Mouse (Mus musculus): ENCODE measurements around the gene Mrm3.
"Not testable (repeated sequence)": the region's sequence is repeated elsewhere in the genome, so short reads cannot be mapped to it uniquely, and the experiment has no call there.

The Mrm3 gene

DNA sequence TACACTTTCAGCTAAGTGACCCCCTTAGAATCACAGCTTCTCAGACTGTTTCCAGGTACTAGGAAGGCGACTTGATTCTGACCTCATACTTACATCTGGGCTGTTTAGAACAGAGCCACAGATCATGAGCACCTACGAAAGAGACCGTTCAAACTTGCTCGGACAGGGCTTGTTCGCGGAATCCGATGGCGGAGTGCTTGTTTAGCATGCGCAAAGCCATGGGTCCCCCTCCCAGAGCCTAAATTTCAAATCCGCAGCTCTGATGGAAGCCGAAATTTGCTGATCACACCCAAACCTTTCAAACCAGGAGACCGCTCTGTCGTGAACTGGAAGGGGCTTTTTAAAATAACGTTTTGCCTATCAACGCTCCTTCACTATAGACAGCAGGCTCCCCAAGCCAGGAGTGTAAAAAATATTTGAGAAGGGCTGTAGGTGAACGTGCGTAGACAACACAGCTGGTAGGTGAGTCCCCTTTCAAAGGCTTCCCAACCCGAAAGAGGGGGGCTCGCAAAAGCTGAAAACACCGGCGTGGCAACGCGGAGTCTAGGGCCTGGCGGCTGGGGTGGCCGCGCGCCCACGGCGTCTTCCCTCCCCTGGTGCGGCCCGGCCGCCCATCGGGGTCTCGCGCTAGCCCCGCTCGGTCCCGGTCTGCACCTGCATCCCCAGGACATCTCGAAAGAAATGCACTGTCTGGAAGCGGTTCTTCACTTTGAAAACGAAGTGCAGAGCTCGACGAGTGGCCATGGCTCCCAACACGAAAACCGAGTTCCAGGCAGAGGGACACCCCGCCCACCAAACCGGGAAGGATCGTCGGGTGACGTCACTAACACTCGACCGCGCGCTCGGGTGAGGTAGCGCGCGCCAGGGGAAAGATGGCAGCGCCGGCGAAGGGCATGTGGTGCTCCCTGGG is at the start of gene Mrm3, which contains the start of gene Glod4:
Gene Mrm3 (plus strand): TSS at position 815 of the 910 bp plus-strand sequence.
Gene Glod4 (minus strand): TSS at position 825 of the 910 bp plus-strand sequence.
- DNase-seq (ENCODE audit: low spot score), result peak; percentile 97

DNA sequence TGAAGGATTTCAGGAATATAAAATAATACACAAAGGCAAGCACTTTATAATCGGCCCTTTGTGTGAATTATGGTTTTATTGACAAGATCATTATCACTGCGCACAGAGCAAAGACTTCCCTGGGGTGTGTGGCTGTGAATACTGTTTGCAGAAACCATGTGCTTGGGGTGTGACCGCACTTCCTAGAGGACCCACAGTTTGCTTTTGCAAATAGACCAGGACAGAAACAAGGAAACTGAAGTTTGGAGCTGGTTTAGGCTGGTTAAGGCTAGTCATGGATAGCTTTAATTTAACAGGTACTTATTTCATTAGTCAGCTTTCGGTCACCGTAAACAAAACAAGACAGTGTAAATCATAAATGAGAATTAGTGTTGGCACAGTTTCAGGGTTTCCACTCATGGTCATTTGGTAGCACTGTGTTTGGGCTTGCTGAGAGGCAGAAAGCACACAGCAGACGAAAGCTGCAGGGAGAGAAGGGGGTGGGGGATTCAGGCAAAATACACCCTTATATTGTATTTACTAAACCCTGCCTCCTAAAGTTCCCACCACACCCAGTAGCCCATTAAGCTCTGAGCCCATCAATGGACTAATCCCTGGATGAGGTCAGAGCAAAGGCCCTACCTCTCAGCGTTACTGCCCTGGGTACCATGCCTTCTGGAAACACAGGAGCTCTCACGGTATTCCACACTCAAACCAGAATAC is 47.1 kb upstream of the Mrm3 start:
- no peak for DNase-seq (ENCODE audit: low spot score)

DNA sequence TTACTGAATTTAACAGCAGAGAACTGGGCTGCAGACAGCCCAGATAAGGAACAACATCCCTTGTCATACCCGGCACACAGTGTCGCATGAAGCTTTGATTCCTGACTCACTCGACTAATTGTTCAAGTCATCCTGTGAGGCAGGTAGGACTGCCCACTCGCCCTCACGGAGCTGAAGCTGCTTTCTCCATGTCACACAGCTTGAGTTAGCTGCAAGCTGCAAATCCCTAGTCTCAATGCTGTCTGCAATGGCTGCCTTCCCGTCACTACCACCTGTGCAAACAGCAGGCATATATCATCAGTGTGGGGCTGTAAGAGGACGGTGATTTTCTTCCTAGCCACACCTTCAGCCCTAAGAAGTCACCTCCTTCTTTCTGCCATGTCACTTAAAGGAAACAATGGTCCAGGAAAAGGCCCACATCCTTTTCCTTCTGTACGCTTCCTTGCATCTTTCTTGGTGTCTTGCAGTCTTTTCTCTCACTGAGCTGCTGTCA is 46.5 kb upstream of the Mrm3 start:
- no peak for DNase-seq (ENCODE audit: low spot score)

- peak; percentile 83 for DNase-seq (ENCODE audit: low spot score)
These were observed 41.5 kb upstream of the Mrm3 start for GRCm38 (mm10) chr11:76201761-76202674.

DNA sequence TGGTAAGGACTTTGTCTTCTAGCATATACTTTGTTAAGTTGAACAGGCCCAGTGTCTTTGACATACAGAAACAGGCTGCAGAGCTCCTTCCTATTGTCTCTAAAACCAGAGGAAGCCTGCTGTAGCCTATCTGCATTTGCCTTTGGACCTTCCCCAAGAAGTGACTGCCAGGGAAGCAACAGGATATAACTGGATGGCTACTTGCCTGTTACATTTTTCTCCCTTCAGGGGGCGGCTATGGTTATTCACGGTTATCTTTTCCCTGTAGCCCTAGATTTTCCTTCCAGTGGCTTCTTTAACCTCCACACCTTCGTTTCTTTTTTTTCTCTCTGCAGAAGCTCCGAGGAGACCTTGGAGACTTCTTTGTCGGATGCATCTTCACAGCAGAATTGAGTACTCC is 36.7 kb upstream of the Mrm3 start:
- no peak for DNase-seq (ENCODE audit: low spot score)

- DNase-seq (ENCODE audit: low spot score), result no peak
These were observed 33.1 kb upstream of the Mrm3 start for GRCm38 (mm10) chr11:76210228-76210985.

DNA sequence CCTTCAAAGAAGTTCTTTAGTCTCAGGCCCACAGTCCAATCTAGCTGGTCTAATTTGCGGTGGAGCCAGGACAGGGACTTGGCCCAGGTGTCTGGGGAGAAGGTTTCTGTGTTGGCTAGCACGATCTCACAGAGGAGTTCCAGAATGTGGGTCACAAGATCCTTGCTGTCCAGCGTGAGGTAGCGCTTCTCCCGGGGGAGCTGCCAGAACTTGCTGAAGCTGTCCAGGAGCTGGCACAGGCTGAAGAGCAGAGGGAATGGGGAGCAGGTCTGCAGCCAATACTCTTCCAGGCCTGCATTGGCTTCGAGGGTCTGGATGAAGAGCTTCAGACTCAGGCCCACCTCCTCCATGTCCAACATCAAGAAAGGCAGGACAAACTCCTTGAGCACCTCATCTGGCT is 31.9 kb upstream of the Mrm3 start:
- not testable (repeated sequence) for DNase-seq (ENCODE audit: low spot score)

- DNase-seq (ENCODE audit: low spot score), result peak; percentile 65
These were observed 29.7 kb upstream of the Mrm3 start for GRCm38 (mm10) chr11:76213841-76214240.

DNA sequence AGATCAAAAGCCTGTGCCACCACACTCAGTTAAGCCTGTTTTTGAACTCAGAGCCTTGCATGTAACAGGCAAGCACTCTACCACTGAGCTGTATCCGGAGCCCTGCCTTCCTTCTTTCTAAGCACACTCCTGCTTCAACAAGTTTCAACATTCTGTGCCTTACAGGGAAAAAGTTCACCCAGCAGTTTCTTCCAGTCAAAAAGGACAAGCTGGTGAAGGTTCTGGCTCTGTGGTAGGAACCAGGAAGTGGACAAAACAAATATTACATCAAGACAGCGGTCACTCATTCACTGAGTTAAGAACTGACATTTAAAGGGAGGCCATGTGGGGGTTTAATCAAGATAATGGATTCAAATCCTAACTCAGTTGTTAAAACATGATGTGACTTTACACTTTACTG is 28.5 kb upstream of the Mrm3 start:
- DNase-seq (ENCODE audit: low spot score), result no peak

DNA sequence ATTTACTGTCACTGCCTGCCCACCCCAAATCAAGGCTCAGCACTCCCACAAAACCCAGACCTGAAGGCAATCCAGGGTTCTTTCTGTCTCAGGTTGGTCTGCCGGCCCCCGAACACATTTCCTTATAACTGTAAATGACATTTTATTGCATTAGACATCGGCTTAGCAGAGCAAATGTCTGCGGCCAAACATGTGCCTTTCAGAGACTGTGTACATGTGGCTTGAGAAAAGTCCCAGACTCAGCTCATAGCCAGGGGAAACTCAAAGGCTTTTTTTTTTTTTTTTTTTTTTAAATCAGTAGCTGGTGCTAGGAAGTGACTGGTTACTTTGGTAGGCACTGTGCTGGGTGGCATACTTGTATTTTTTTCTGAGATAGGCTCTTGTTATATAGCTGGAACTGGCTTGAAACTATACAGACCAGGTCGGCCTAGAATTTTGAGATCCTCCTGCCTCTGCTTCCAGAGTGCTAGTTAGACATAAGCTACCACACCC is 27.4 kb upstream of the Mrm3 start:
- no peak for DNase-seq (ENCODE audit: low spot score)

- peak; percentile 45 for DNase-seq (ENCODE audit: low spot score)
These were observed 26.7 kb upstream of the Mrm3 start for GRCm38 (mm10) chr11:76216681-76217389.

DNA sequence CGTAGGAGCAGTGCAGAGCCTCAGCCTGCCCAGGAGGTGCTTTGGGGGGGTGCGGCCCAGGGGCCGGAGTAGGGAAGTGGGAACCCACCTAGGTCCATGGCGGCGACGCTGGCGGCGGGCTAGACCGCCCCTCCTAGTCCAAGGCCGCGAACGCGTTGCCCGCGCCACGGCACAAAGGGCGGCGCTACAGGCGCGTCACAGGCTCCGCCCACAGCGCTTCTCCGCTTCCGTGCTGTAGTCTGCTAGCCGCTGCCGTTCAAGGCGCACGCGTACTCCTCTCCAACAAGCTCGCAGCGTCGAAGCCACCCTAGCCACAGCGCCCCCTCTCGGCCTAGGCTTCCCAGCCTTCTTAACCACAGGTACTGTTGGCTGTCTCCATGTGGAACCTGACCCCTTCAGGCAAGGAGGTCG is 26.1 kb upstream of the Mrm3 start, which contains the start of the genes Dbil5 and Gemin4:
Gene Dbil5 (plus strand): TSS at position 219 of the 411 bp plus-strand sequence.
Gene Gemin4 (minus strand): TSS at position 275 of the 411 bp plus-strand sequence.
- DNase-seq (ENCODE audit: low spot score), result peak; percentile 100

DNA sequence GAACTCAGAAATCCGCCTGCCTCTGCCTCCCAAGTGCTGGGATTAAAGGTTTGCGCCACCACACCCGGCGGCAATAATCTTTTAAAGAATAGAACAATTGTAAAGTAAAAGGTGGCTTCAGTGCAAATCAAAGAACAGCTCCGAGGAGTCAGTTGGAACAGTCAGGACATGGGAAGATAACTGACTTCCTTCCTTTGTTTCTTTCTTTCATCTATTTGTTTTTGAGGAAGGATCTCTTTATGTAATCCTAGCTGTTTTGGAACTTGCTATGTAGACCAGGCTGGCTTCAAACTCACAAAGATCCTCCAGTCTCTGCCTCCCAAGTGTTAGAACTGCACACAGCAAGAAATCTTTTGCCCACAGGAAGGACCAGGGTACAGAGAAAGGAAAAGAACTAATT is 18.9 kb upstream of the Mrm3 start:
- no peak for DNase-seq (ENCODE audit: low spot score)

DNA sequence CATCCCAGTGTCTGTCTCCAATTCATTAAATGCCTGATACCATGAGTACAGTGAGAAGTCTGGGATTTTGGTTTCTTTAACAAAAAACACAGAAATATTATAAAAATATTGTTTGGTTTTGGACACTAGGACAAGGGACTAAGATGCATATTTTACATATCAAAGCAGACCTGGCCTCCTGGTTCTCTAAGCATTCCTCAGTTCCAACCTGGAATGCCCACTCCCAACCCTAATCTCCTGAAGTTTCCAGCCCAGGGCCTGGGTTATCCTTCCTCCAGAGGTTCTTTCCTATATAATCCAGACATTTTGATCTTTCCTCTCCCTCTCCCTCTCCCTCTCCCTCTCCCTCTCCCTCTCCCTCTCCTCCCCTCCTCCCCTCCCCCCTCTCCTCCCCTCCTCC is 18.5 kb upstream of the Mrm3 start:
- DNase-seq (ENCODE audit: low spot score), result no peak

- DNase-seq (ENCODE audit: low spot score), result no peak
These were observed 7.4 kb upstream of the Mrm3 start for GRCm38 (mm10) chr11:76236136-76236535.

DNA sequence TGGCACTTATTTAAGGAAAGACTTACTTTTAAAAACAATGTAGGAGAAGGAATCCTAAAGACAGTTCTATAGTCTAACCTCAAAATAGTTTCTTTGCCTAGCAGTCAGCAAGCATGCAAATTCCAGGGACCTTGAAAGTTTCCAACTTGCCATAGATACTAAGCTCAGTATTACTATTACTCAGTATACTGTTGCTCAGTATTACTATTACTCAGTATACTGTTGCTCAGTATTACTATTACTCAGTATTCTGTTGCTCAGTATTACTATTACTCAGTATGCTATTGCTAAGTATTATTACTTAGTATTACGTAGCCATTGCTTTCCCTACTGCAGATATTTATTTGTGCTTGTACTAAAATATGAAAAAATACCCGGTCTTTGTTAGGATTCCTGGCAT is 3.8 kb upstream of the Mrm3 start:
- no peak for DNase-seq (ENCODE audit: low spot score)

DNA sequence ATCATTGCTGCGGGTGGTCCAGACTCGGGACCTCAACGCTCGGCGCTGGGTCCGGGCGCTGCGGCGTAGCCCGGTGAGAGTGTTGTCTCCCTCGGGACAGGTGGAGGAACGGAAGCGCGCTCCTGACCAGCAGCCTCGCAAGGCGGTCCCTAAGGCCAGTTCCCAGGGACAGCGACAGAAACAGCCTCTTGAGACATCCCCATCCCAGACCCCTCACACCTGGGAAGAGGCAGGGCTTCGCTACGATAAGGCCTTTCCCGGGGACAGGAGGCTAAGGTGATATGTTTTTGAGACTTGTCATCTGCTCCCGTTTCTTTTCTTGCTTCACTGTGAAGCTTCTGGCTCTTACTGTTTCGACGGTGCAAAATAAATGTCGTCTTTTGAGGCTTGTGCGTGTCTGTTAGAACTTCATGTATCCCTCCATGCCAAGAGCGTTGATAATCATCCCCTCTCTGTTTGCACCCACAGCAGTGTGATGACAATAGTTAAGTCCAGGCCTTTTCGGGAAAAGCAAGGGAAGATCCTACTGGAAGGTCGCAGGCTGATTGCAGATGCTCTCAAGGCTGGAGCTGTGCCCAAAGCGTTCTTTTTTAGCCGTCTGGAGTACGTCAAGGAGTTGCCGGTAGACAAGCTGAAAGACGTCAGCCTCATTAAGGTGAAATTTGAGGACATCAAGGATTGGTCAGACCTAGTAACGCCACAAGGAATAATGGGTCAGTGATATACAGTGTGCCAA is 464 bp downstream of the Mrm3 start:
- DNase-seq (ENCODE audit: low spot score), result no peak

GRCm38 (mm10) chr11:76246439-76246838 is 2.9 kb downstream of the Mrm3 start:
- DNase-seq (ENCODE audit: low spot score), result no peak

- no peak for DNase-seq (ENCODE audit: low spot score)
These were observed 3.7 kb downstream of the Mrm3 start for GRCm38 (mm10) chr11:76247239-76247638.

All from embryo, embryonic 10 days (tissue).